Mouse (Mus musculus): ENCODE measurements around the gene Dok5.

GRCm38 (mm10) chr2:170706488-170706887 lies 25.1 kb upstream of the Dok5 start:
- no peak for TF ChIP-seq TBP (IDR thresholded peaks at IDR 0.05; ENCODE audit: low read depth, low read length)
- no peak for TF ChIP-seq CTCF (IDR thresholded peaks at IDR 0.05 in 2 of 3, conservative IDR thresholded peaks at IDR 0.05 in 1 of 3; ENCODE audit: control insufficient read depth in 1 of 3, insufficient read depth in 1 of 3, low read depth in 2 of 3, low read length in 3 of 3, poor library complexity in 1 of 3, severe bottlenecking in 1 of 3)
- TF ChIP-seq NRF1 (IDR thresholded peaks at IDR 0.05; ENCODE audit: insufficient read depth, low read depth, low read length, poor library complexity, severe bottlenecking) = no peak
- TF ChIP-seq ETS1 (IDR thresholded peaks at IDR 0.05; ENCODE audit: low read depth, low read length) = no peak
- TF ChIP-seq MEF2A (IDR thresholded peaks at IDR 0.05; ENCODE audit: extremely low read depth, insufficient replicate concordance, low read depth, low read length, poor library complexity, severe bottlenecking) = no peak
- no peak for TF ChIP-seq POLR2A (IDR thresholded peaks at IDR 0.05; ENCODE audit: control insufficient read depth in 1 of 2, insufficient read depth in 1 of 2, low read depth in 1 of 2, low read length in 2 of 2, poor library complexity in 1 of 2)
- TF ChIP-seq ZMIZ1 (IDR thresholded peaks at IDR 0.05; ENCODE audit: low read depth, low read length) = no peak
- no peak for TF ChIP-seq GATA1 (IDR thresholded peaks at IDR 0.05; ENCODE audit: low read depth, low read length)
- TF ChIP-seq ZC3H11A (IDR thresholded peaks at IDR 0.05; ENCODE audit: low read depth, low read length) = no peak
- TF ChIP-seq CHD1 (IDR thresholded peaks at IDR 0.05; ENCODE audit: low read depth, low read length) = no peak
